Mouse (Mus musculus): ENCODE data around the gene 2010111I01Rik.

2010111I01Rik gene

DNA sequence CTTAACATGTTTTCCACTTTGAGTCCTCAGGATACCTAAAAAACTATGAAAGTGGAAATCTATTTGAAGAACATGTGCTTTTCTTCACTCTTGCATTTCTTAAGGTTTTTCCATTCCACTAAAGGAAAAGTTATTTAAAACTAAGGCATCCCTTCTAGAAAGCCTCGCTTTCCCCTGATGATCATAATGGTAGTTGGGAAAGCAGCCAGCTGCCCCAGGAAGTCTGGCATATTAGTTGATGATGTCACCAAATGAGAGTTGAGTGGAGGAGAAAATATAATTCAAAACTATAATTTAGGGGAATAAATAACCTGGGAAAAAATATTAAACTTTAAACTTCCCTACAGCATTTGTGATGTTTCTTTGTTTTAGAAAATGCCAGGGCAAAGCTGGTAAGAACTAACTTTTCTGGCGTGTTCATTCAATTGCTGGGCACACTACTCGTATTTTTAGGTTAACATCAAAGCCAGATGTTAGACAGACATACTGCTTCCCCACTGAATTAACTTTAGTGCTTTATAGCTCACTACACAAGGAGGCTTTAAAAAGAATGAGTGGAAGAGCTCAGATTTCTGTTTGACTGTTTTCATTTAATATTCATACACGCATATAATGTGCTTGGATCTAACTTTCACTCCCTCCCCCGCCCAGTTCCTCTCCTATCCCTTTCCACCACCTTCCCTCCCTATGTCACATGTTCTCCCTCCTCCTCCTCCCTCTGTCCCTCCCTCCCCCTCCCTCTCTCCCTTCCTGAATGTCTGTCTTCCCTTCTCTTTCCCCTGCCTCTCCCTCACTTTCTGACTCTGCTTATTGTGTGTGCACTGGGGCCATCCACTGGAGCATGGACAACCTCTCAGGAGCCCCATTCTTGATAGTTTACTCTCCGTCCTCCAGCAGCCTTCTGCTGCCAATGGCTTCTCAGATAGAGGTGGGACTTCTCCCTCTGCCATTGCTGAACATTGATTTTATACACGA, 58.8 kb downstream of the 2010111I01Rik start:
- no peak for DNase-seq (ENCODE audit: low read depth, low spot score)

DNA sequence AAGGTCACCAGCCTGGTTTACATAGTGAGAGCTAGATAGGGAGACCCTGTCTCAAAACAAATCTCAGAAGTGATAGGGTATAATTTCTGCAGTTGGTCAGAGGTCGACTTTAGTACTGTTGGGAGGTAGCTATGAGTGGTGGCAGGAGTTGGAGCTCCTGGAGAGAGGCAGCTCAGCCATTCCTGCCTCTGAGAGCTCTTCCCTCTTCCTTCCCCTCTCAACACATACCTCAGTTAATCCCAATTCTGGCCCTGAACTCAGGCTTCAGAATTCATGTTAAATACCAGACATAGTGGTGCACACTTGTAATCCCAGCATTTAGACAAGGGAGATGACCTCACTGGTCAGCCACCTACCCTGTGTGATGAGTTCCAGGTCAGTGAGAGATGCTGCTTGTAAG, 65.3 kb downstream of the 2010111I01Rik start:
- no peak for DNase-seq (ENCODE audit: low read depth, low spot score)

DNA sequence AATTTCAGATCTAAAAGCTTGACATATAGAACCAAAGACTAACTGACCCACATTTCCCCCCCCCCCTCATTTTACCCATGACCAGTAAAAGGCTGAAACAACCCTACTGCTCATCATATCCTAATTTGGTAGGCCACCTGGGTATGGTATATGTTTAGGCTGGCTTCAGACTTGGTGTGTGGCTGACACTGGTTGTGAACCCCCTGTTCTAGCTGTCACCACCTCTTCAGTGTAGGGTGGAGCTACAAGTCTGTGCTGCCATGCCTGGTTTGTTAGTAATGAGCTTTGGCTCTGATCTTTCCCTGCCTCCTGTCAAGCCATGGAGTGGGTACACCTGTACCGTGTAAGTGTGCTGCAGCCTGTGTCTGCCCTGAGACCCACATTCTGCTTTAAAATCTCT, 66.6 kb downstream of the 2010111I01Rik start:
- no peak for DNase-seq (ENCODE audit: low read depth, low spot score)

DNA sequence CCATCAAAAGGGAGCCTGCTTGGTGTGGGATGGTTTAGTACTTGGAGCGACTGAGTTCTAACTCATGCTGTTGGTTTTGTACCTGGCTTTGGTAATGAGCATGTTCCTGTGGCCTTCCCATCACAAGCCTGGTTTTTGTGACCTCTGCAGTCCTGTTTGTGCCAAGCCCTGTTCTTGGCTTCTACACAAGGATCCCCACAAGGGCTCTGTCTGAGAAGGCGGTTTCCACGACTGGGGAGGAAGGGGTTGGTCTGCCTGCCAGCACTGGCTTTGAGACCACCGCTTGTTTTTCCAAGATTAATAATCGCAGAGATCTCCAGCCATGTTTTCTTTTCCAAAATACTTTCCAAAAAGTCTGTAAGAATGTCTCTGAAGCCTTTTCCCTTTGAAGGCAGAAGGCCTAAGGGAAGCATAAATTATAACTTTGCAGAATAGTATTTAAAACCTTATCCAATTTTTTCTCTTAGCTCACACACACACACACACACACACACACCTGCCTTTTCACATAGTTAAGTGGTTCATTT, 67.7 kb downstream of the 2010111I01Rik start:
- no peak for DNase-seq (ENCODE audit: low read depth, low spot score)

DNA sequence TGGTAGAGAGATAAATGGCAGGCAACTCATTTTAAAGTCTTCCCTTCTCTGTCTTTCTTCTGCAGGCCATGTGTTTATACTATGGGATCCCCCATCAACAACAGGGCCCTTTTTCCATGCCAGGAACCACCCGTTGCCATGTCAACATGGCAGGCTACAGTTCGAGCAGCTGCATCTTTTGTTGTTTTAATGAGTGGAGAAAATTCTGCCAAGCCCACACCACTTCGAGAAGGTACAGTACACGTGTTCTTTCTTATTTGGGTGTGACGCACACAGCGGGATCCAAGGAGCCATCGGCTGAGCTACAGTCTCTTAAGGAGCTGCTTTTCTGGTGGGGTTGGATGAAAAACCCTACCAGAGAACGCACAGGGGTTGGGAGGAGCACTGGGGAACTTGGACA, 68.3 kb downstream of the 2010111I01Rik start:
- DNase-seq (ENCODE audit: low read depth, low spot score) = peak; percentile 90

DNA sequence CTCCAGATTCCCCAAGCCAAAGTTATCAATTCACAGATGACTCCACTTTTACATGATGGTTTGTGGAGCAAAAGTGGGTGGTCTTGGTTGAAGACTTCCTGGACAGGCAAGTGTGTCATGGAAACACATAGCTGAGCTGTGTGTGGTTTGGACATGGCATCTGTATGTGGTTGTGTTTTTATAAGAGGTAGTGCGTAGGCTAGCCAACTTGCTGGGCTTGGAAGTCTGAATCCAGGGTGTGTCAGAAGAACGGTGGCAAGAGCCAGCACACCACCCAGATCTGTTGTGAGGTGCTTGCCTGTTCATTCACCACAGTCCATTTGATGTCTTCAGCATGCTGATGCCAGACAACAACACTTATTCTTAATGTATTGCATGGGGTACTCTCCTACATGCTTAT, 68.7 kb downstream of the 2010111I01Rik start:
- no peak for DNase-seq (ENCODE audit: low read depth, low spot score)

DNA sequence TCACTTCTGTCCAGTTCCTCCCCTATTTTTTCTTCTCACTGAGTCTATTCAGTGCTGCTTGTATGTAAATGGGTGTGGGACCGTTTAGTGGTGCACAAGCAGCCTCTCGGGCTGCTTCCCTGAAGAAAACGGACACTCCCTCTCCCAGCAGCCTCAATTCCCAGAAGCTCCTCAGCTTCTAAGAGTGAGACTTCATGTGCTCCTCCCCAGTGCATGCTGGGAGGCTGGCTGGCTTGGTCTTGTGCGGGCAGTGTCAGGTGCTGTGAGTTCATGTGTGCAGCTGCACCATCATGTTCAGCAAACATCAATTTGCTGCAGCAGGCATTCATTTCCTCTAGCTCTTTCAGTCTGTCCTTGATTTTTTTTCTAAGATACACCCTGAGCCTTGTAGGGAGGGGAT, 70.0 kb downstream of the 2010111I01Rik start:
- peak; percentile 48 for DNase-seq (ENCODE audit: low read depth, low spot score)

DNA sequence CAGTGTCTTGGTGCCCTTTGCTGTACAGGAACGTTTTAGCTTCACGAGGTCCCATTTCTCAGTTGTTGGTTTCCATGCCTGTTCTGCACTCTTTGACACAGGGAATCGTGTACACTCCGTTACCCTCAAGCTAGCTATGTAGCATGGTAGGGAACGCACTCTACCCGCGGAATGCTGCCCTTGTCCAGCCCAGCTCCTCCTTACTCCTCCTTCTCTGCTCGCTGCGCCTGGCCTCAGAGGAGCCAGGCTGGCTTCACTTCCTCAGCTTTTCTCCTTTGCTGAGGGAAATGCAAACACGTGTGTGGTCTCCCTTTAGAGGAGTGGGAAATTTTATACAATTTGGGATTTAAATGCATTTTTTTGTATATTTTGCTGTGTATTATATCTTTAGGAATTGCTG, 73.2 kb downstream of the 2010111I01Rik start:
- no peak for DNase-seq (ENCODE audit: low read depth, low spot score)

DNA sequence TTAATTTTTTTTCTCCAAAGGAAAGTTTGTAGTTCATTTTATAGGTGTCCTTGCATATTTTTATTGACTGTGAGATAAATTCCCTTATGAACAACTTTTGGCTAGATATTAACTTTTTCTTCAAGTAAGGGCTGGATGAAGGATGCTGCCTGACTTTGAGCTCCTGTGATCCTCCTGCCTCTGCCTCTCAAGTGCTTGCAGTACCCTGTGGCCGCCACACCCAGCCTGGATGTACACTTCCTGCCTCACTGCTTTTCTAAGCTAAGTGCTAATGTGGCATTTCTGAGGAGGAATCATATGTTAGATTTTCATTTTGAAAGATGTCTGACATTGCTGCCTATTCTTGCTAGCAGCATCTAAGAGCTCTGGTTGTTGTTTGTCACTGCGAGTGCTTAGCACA, 73.7 kb downstream of the 2010111I01Rik start:
- peak; percentile 20 for DNase-seq (ENCODE audit: low read depth, low spot score)

DNA sequence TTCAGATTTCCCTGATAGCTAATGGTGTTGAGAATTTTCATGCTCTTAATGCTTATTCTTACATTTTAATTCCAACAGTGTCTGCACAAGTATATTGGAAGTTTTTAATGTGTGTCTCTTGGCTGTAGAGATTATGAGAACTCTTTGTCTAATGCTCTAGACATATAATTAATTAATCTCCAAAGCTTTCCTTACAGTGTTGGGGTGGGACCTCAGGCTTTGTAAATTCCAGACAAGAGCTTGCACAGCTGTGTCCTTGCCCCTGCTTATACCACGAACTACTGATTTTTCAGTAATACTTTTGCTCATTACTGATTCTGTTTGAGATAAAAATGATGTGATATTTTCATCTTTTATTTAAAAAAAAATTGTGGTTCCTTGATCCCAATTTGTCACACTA, 74.2 kb downstream of the 2010111I01Rik start:
- DNase-seq (ENCODE audit: low read depth, low spot score) = no peak

DNA sequence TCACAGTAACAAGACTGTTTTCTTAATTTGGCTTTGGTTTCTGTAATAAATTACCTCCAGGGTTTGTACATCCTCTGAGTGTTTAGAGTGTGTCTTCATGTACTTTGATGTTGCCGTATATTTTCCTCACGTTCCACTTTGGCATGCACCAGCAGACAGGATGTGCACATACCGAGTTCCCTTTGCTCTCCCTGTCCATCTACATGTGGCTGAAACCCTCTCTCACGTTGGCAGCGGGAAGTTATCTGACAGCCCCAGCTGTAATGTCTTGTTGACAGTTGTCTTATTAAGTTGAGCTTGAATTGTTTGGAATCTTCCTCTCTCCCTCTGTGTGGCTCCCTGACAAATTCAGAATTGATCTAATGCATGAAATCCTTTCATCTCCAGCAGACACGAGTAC, 74.6 kb downstream of the 2010111I01Rik start:
- DNase-seq (ENCODE audit: low read depth, low spot score) = no peak

DNA sequence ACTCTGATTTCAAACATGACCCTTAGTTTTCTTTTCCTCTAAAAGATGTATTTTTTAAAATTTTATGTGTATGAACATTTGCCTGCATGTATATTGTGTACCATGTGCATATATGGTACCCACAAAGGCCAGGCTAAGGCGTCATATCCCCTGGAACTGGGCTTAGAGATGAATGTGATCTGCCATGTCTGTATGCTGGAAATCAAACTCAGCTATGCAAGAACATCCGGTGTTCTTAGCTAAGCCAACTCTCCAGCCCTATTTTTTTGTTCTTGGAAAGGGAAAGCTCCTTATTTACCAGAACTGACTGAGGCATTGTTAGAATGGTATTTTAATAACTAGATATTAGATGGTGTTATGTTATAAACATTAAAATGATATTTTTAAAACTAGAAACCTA, 75.2 kb downstream of the 2010111I01Rik start:
- no peak for DNase-seq (ENCODE audit: low read depth, low spot score)

DNA sequence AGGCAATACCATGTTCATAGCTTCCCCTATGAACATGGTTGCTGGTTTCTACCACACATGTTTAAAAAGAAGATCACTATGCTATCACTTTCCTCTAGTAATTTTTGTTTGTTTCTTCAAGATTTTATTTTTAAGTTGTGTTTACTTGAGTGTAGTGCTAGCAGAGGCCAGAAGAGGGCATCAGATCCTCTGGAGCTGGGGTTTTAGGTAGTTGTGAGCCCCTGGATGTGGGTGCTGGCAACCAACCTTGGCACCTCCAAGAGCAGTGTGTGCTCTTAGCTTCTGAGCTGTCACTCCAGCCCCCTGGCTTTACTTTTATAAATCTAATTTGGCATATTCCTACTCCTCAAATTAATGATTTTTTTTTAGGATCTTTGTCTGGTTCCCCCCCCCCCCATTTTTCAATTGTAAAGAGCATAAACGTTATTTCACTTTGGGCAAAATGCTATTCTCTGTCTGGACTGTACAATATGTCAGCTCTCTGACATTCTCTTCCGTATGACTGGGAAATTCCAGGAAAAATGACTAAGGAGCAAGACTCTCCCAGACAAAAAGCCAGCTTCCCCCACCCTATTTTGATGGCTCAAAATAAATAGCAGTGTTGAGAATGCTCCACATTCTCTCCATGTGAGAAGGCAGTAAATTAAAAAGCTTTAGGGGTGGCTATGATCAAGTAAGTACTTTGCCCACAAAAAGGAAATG, 81.0 kb downstream of the 2010111I01Rik start:
- peak; percentile 38 for DNase-seq (ENCODE audit: low read depth, low spot score)

DNA sequence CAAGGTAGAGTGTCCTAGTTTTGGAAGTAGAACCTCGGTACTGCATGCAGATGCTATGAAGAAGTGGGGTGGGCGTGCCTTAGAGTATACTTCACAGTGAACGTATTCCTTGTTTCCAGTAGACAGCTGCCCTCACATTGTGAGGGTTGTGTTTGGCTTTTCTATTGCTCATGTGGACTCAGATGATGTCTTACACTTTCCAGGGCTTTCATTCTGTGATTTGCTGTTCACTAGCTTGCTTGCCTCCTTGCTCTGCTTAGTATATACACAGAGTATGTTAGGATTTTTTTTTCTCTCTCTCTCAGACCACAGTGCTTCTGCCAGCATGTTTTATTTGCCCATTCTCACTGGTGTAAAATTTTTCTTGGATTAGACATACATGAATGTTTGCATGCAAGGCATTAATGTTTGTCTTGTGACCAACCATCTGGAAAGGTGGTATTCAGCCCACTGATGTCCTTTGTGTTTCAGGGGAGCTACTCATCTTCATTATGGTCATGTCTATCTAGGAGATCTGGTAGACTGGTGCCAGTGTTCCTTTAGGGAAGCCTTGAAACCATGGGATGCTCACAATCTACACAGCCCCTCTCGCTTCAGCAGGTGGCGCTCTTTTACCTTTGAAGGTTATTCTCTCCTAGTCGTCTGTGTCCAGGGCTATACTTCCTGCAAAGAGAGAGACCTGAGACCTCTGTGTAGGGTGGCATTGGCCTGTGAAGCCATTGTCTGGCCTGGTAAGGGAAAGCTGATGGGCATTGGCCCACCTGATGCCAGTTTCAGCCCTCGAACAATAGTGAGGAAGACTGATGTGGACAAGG, 81.7 kb downstream of the 2010111I01Rik start:
- DNase-seq (ENCODE audit: low read depth, low spot score) = peak; percentile 65

DNA sequence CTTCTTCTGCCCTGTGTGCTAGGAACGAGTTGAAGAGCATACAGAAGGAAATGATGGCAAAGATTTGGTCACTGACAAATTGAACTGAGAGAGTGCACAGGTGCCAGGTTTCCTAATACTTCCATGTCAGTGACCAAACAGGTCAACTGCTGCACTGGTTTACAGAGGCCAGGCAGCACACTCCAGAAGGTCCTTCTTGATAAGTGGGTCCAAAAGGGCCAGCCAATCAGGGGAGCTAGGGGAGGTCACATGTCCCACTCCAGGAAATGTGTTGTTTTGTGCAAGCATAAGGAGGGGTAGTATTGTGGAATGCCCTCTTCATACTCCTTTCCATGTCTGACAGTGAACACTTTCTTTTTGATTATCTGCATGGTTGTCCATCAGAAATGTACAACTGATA, 99.0 kb downstream of the 2010111I01Rik start:
- no peak for DNase-seq (ENCODE audit: low read depth, low spot score)

DNA sequence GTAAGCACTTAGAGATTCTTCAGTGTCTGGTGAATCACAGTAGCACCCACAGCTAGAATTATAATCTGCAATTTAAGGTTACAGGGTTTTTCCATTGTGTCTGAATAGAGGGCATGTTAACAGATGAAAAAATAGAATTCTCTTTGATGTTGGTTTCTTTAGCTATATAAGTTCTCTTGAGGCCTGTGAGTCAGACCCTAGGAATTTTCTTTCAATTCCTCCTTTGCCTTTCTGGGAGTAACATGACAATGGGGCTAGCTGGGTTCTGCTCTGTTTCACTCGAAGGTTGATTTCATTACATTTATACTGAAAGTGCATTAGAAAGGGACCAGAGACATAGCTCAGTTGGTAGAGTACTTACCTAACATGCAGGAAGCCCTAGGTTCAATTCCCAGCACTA, 101.9 kb downstream of the 2010111I01Rik start:
- DNase-seq (ENCODE audit: low read depth, low spot score) = peak; percentile 20

DNA sequence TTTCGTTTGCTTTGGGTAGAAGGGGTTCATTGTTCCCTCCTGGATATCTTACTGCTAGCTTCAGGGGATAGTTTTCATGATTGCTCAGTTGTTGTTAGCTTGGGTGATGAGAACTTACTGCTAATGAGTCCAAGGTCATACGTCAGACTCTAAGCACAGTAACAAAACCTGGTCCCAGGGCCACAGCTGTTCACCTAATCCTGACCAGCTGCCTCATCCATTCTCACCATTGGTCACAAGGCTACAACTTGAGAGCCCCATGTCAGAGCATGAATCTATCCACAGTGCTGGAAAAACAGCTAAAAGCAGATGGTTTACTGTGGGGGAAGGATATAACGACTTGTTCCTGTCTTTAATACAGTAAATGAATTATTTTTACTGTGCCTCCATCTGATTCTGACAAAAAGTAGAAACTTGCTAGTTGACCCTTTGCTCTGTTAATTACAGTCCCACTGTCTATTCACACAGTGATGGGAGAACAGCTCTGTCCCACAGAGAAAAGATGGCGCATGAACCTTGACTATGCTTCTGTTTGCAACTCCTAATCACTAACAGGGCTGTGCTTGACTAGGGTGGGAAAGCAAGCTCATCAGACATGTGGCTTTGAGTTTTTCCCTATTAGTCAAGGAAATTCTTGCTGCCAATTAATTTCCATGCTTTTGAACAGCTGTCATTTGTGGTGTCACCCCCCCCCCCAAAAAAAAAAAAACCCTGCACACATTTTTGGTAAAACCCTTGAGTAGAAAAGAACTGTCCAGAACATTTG, 103.9 kb downstream of the 2010111I01Rik start:
- no peak for DNase-seq (ENCODE audit: low read depth, low spot score)

DNA sequence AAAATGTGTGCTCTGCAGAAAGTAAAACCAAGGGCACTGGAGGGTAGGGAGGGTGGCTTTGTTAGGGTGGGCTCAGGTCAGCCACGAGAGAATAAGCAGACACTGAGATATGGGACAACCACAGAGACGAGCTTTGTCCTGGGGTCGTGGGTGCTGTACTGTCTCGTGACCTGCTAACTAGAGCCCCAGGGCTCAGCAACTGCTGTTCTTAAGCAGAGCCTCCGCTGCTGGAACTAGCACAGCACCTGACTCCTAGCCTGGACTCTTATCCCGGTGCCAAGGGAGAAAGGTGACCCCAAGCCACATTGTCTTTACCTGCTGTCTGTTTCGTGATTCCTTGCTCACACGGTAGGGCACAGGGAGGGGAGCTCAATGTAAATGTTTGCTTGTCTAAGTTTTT, 107.2 kb downstream of the 2010111I01Rik start:
- no peak for DNase-seq (ENCODE audit: low read depth, low spot score)

DNA sequence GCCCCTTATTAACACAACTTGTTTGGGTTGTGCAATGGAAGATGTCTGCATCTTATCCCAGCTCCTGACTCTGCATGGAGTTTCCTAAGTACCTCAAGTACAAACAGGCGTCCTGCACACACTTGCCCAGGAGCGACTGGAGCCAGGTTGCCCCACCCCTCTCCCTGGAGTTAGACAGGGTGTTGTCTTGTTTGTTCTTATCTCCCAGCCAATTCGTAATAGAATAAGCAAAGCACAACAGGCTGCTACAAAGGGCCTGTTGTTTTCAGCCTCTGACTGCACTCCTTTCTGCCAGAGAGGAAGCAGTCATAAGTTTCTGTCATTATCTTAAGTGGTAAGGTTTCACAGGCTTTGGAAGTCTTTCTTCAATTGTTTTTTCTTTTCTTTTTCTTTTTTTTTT, 107.7 kb downstream of the 2010111I01Rik start:
- peak; percentile 68 for DNase-seq (ENCODE audit: low read depth, low spot score)

DNA sequence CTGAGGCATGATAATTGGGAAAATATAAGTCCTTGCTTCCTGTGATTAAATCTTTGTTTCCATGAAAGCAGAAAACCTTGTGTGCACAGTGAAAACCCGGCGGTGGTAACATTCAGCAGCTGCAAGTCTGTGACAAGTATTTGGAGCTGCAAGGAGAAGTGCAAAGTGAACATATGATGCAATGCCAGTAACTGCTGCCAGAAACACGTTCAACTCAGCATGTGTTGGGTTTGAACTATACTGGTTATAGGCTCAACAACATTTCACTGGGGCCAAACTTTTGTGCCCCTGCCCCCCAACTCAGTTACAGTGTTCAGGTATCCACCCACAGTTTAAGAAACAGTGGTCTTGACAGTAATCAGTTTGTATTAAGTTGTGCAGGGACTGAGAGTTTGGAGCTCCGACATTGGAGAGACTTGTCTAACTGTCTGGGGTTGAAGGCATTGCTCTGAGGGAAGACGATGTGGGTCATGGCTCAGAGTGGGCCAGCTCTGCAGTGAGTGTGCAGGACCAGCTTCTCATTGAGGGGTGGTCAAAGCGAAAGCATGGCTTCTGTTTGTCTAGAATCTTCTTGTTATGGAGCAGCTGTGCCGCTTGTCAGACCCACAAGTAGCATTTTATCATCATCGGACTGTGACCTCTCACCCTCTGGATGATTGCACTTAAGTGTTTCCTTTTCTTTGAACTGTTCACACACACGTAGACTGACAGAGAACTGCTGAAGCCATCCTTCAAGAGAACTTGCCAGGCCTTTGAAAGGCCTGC, 109.4 kb downstream of the 2010111I01Rik start:
- no peak for DNase-seq (ENCODE audit: low read depth, low spot score)
